Mouse (Mus musculus) ovary, postnatal 10 days (tissue): Measurements from ENCODE around the gene Qprt.

ENCODE experiments used
- DNase-seq: peaks from one replicate; pipeline ENCODE4 v3.0.0; 2022; ENCODE audit warnings: low spot score

Qprt gene

DNA sequence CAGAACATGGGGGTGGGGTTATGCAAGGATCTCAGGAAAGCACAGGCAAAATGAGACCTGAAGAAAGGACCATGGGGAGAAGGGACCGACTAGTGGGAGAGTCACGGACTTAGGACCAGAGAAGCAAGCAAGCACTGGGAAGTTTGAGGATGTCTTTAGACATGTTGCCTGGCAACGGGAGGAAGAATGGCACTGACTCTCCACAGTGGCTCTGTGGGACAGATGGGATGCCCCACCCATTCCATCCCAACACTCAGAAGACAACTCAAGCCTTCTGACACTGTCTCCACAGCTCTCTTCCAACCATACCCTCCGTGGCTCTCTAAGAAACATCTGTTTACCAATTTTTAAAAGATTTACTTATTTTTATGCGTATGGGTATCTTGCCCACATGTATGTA, 11.1 kb upstream of the Qprt start:
- DNase-seq: no peak

- DNase-seq: no peak
These were observed 7.6 kb upstream of the Qprt start for GRCm38 (mm10) chr7:127129638-127130037.

DNA sequence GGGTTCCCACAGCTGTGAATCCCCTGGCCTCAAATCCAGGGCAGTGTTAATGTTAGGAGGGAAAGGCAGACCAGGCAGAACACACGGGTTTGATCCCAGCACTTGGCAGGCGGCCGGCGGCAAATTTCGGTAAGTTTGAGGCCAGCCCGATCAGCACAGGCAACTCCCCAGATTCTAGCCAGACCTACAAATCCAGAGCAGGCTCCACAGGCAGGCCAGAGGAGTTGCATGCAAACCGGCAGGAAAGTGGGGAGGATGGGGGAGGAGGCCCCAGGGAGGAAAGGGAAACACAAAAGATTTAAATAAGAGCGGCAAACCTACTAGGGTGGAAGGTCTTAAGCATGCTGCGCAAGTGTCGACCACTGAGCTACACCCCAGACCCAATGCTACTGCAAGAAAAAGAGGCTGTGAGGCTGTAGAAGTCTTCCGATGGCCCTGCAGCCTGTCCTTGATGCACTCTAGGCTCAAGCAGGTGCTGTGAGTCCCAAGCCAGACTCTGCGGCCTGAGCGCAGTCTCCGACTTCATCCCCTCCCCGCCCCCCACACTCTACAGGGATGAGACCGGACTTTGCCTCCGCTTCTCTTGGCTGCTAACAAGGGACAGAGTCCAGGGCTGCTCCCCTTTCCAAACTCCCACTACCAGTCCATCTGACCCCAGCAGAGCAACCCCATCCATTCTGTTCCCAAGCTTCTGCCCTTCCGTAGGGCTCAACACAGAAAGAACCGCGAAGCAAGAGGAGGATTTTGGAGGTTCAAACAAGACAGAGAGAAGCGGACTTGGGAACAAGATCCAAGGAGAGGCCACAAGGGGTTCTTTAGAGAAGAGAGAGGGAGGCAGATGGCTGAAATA, 740 bp downstream of the Qprt start:
- DNase-seq: no peak

GRCm38 (mm10) chr7:127118671-127119445, 3.2 kb downstream of the Qprt start:
- no peak for DNase-seq

GRCm38 (mm10) chr7:127117948-127118347, 4.1 kb downstream of the Qprt start:
- DNase-seq: no peak

DNA sequence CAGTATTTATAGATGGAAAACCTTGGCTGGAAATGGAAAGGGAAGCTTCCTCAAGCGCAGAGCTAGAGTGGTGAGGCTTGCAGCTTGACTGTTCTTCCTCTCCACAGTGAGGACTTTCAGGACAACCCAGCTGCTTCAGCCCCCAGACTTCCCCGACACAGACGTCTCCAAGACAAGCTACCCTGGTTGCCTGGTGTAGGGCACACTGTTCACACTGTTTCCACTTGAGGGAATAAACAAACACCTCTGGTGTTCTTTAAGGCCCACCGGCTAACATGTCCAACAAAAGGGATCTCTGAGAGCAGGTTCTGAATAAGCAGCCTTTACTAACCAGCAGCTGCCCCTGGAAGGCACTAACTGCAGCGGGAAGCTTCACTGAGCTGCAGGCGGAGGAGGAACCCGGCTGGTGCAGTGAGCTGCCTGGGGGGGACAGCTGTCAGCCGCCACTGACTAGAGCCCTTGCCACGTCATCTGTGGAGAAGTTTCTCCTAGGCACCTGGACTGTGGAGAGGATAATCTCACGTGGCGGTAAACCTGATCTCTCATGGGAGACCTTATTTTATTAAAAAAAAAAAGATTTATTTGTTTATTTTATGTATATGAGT, 5.6 kb downstream of the Qprt start:
- DNase-seq: no peak

- no peak for DNase-seq
These were observed 7.1 kb downstream of the Qprt start for GRCm38 (mm10) chr7:127114920-127115319.

DNA sequence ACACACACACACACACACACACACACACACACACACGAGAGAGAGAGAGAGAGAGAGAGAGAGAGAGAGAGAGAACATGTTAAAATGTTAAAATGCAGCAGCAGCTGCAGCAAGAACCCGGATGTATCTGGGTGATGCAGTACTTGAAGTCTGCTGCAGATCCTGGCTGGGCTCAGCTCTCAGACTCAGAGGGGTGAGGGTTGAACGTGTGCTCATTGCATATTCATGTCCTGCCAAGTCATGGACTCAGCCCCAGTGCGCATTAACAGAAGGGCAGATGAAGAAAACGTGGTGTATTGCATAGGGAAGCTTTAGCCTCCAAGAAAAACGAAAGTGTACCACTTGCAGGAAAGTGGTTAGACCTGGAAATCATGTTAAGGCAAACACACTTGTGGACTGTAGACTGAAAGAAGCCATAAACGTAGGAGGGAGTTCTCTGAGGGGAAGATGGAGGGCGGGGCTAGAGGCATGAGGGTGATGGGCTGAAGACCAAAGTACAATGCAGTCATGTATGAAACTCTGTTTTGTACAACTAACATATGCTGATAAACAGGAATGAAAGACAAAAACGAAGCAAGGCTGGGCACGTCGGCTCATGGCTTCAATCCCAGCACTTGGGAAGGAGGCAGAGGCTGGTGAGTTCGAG, 8.3 kb downstream of the Qprt start:
- DNase-seq: no peak

DNA sequence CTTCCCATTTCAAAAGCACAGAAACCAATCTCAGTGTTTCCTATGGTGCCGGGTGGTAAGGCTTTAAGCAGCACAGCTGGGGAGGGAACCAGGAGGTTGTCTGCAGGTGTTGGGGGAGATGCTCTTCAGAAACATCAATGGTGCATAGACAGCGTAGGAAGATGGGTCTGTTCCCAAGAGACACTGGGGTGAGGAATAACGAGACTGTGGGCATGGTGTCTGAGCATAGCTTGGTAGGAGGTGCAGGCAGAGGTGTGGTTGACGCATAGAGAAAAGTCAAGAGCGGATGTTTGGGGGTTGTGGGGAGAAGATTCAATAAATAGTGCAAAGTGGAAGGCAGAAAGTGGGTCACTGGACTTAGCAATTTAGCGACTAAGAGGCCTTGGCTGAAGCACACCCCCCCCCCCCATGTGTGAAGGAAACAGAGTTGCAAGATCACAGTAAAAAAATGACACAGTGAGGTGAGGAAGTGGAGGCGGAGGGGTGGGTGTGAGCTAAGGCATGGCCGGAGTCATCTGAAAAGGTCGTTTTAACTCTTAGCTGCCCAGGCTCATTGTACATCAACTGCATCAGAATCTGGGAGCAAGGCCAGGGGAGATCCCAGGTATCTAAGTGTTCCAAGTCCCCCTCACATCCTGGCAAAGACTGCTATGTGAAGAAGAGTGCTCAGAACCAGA, 9.0 kb downstream of the Qprt start:
- DNase-seq: no peak

DNA sequence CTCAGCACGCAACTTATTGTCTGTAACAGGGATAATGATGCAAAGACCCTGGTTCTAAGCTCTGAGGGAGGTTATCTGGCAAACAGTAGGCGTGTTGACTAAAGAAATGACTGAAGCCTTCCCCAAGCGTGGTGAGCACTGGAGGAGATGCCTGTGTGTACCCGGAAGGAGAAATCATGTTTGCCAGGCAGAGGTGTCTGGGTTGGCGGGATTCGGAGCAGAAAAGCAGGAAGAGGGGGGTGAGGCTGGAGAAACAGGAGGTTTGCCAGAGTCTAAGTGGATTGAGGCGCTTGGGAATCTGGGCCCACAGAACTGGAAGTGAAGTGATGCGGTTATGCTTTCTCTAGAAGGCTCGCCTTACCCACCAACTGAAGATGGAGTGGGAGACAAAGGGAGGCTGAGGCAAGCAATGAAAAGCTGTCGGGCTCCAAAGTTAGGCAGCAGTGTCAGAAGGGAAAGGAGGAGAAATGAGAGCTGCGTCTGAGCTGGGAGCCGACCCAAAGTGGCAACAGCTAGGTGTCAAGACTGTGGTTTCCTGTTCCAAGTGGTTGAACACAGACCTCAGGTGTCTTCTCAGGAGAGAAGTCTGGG, 9.7 kb downstream of the Qprt start:
- no peak for DNase-seq

DNA sequence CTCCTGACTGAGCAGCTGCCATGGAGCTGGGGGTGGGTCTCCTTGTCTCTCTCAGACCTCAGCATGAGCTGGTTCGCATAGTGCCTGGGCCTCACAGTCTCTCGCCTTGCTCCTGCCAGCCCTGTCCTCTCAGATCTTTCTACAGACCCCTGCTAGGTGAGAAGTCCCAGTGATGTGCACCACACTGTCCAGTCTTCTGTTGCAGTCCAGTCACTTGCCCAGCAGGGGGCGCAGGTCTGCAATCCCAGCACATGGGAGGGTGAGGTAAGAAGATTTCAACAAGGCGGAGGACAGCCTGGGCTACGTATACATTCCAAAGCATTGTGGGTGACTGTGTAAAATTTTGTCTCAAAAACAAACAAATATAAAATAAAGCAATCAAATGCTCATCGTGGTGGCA, 10.6 kb downstream of the Qprt start:
- no peak for DNase-seq

GRCm38 (mm10) chr7:127110239-127111007, 11.6 kb downstream of the Qprt start:
- no peak for DNase-seq

DNA sequence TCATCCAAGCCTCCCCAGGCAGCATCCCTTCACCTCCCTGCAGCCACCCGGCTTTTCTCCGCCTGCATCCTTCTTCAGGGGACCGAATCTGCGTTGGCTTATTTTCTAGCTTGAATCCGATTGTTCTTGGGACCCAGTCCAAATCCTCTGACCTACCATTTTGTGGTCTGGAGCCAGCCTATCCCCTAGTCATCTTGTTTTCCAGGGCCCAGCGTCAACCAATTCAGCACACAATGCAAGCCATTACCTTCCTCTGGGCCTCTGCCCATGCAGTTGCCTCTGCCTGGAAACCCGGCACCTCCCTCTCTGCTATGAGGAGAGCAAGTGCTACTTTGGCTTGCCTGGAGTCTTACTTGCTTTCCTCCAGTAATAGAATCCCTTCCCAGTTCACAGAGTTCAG, 16.5 kb downstream of the Qprt start:
- DNase-seq: no peak

GRCm38 (mm10) chr7:127104560-127105332, 17.3 kb downstream of the Qprt start:
- DNase-seq: peak; percentile 45

DNA sequence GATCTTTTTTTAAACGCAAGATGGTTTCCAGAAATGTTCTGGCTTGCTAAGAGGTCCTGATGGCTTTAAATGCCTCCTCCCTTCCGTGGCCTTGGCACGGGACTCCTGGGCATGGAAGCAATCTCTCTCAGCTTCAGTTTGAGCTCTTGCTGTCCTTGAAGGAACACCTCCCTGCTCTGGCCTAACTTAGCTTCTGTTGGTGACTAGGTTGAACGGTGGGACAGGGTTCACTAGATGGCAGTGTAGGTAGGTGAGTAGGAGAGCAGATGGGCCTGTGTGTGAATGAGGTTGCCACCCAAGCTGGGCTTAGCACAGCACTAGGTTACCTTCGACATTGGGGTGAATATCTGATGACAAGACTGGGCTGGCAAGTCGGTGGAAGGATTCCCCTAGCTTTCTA, 18.1 kb downstream of the Qprt start:
- no peak for DNase-seq

DNA sequence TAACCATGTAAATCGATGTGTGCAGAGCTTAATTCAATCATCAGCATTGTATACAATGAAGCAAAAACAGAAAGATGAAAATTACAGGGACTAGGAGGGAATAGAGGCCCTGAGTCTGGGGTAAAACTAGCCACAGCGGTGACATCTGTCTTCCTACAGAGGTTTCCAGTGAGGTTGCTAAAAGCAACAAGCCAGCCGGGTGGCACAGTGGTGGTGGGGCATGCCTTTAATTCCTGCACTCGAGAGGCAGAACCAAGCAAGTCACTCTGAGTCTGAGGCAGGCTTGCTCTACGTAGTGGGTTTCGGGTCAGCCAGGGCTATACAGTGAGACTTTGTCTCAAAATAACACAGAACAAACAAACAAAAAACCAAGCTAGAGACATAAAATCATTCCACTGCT, 19.9 kb downstream of the Qprt start:
- no peak for DNase-seq

DNA sequence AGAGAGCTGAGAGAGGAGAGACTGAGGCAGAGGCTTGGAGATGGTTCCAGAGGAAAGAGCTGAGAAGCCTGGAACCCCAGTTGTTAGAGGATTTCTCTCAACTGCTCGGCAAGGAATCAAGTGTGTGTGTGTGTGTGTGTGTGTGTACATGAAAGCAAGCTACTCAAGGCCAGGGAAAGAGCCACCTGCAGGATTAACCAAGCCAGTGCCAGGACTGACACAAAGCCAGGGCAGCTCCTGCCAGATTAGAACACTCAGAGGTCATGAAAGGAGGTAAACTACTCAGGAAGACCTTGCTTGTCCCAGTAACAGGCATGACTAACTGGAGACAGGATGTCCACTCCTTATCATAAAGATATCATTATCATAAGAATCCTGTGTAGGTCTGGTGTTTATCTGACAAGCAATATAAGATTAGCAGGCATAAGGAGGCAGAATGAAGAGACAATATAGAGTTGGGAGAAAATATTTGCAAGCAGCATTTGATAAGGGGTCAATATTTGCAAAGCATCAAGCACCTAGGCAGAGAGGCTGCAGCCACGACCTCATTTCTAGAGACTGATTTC, 20.5 kb downstream of the Qprt start:
- DNase-seq: no peak

DNA sequence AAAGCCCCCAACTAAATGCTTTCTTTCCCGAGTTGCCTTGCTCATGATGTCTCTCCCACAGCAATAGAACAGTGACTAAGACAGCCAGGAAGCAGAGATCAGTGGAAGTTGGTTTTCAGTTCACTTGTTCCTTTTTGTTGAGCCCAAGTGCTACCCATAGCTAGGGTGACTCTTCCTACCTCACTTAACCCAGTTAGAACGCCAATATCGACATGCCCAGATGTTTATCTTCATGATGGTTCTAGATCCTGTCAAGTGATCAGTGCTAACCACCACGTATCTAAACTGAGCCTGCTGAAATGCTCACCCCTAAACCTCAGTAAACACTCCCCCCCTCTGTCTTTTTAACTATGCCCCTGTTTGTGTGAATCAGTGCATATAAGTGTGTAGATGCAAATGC, 22.5 kb downstream of the Qprt start:
- DNase-seq: no peak

GRCm38 (mm10) chr7:127098950-127099349, 23.1 kb downstream of the Qprt start:
- DNase-seq: no peak

DNA sequence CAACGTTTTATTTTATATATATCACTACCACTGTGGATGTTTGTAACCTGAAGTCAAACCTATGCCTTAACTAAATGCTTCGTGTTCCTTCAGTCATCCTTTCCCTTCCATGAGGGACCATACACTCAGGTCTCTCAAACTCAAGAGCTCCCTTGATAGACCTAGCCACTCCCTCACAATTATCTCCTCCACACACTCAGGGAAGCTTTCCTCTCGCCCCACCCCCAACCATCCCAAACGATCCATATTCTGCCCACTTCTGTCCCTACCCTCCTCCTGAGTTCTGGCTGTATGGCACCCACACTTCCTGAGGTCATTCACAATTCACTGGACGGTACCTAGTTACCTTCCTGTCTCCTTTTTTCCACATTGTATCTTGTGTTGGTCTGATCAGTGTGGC, 23.5 kb downstream of the Qprt start:
- DNase-seq: no peak
